Mouse (Mus musculus): ENCODE data around the gene 1700061G19Rik. TPM values are rescaled to one million over a fixed set of nuclear protein-coding genes. Genes with fewer than 3 reads are reported as not detected.

The 1700061G19Rik gene
- polyA plus RNA-seq, 1 experiment: not detected

GRCm38 (mm10) chr17:56877426-56877825 is 2.1 kb downstream of the 1700061G19Rik start:
- no peak overlapping the region for H3K27ac ChIP-seq (ENCODE audit: insufficient read depth, low read depth, low read length)
- TF ChIP-seq POLR2A (IDR thresholded peaks at IDR 0.05; ENCODE audit: insufficient read depth, low read depth, low read length) (no peak), CTCF (IDR thresholded peaks at IDR 0.05; ENCODE audit: insufficient read depth, low read depth, low read length) (no peak)
- 91% methylated on average over 19 of the region's 19 CpGs for WGBS
- H3K4me3 ChIP-seq (ENCODE audit: insufficient read depth, low read depth, low read length): no peak overlapping the region
- H3K4me1 ChIP-seq (ENCODE audit: control insufficient read depth, insufficient read depth, low read length): no peaks in the 10 kb centered on the region

DNA sequence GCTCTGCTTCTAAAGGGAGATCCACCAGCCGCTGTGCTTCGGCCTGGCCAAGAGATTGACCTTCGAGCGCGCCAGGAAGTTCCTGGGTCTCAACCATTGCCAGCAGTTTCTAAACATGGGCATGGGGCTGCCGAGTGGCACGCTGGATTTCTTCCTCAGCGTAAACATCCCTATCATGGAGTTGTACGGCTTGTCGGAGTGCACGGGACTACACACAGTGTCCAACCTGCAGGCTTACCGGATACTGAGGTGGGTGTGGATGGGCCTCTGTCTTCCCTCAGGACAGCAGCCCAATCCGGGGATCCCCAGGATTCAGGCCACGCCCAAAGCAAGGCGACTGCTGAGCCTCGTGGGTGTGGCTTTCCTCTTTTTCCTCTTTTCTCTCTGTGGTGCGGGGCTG is 8.3 kb downstream of the 1700061G19Rik start:
- H3K27ac ChIP-seq (ENCODE audit: insufficient read depth, low read depth, low read length): no peak overlapping the region
- H3K4me3 ChIP-seq (ENCODE audit: insufficient read depth, low read depth, low read length): peak overlapping the region; percentile 27
- WGBS: 48% methylated on average over 17 of the region's 17 CpGs
- H3K4me1 ChIP-seq (ENCODE audit: control insufficient read depth, insufficient read depth, low read length): peaks cover 6% of the 10 kb centered on the region; the same call in 1 of the 2 replicates
- TF ChIP-seq CTCF (IDR thresholded peaks at IDR 0.05; ENCODE audit: insufficient read depth, low read depth, low read length) (no peak), POLR2A (IDR thresholded peaks at IDR 0.05; ENCODE audit: insufficient read depth, low read depth, low read length) (no peak)

- H3K4me3 ChIP-seq (ENCODE audit: insufficient read depth, low read depth, low read length): no peak overlapping the region
- no peak overlapping the region for H3K27ac ChIP-seq (ENCODE audit: insufficient read depth, low read depth, low read length)
- H3K4me1 ChIP-seq (ENCODE audit: control insufficient read depth, insufficient read depth, low read length): peaks cover 6% of the 10 kb centered on the region; the same call in 1 of the 2 replicates
- WGBS: 55% methylated on average over 5 of the region's 5 CpGs
- no peak for TF ChIP-seq CTCF (IDR thresholded peaks at IDR 0.05; ENCODE audit: insufficient read depth, low read depth, low read length)
These were observed 9.1 kb downstream of the 1700061G19Rik start for GRCm38 (mm10) chr17:56884331-56884730.

- Histone ChIP-seq H3K27ac (ENCODE audit: insufficient read depth, low read depth, low read length) (no peak overlapping the region), H3K4me1 (ENCODE audit: control insufficient read depth, insufficient read depth, low read length) (peaks cover 6% of the 10 kb centered on the region; the same call in 1 of the 2 replicates), H3K4me3 (ENCODE audit: insufficient read depth, low read depth, low read length) (no peak overlapping the region)
- TF ChIP-seq CTCF (IDR thresholded peaks at IDR 0.05; ENCODE audit: insufficient read depth, low read depth, low read length) (no peak), POLR2A (IDR thresholded peaks at IDR 0.05; ENCODE audit: insufficient read depth, low read depth, low read length) (no peak)
- 90% methylated on average over 17 of the region's 17 CpGs for WGBS
These were observed 9.5 kb downstream of the 1700061G19Rik start for GRCm38 (mm10) chr17:56884809-56885208.

DNA sequence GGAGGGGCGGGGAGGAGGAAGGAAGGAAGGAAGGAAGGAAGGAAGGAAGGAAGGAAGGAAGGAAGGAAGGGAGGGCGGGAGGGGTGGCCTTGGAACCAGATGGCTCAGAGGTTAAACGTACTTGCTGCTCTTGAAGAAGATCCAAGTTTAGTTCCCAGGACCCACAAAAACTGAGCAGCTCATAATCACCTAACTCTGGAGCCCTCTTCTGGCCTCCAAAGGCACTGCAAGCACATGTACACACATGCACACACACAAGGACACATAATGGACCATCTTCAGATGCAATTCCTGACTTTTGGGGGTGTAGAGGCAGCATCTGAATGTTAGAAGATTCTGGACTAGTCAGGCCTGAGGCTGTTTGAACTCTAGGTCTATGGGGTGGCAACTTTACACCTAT is 12.8 kb downstream of the 1700061G19Rik start:
- WGBS: 91% methylated on average over 2 of the region's 3 CpGs
- no peak for TF ChIP-seq CTCF (IDR thresholded peaks at IDR 0.05; ENCODE audit: insufficient read depth, low read depth, low read length)
- no peak for TF ChIP-seq POLR2A (IDR thresholded peaks at IDR 0.05; ENCODE audit: insufficient read depth, low read depth, low read length)
- H3K4me1 ChIP-seq (ENCODE audit: control insufficient read depth, insufficient read depth, low read length): peaks cover 6% of the 10 kb centered on the region; the same call in 1 of the 2 replicates
- H3K27ac ChIP-seq (ENCODE audit: insufficient read depth, low read depth, low read length): no peak overlapping the region
- no peak overlapping the region for H3K4me3 ChIP-seq (ENCODE audit: insufficient read depth, low read depth, low read length)

DNA sequence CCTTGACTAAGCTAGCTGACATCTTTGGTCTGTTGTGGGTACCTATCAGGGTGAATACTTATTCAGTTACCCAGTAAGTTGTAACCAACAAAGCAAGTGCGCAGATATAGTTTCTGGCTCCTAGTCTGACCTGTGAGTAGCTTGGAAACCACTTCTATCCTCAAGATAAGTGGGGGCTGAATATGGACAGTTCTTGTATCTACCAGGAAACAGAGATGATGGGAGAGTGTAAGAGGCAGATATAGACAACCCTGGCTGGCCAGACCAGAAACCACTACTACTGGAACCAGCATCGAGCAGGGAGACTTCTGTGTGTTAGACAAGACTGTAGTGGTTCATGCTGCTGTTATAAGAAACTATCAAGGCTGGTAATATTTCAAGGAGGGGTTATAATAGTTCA is 14.7 kb downstream of the 1700061G19Rik start:
- Histone ChIP-seq H3K4me3 (ENCODE audit: insufficient read depth, low read depth, low read length) (no peak overlapping the region), H3K4me1 (ENCODE audit: control insufficient read depth, insufficient read depth, low read length) (no peaks in the 10 kb centered on the region; the same call in 1 of the 2 replicates), H3K27ac (ENCODE audit: insufficient read depth, low read depth, low read length) (no peak overlapping the region)
- TF ChIP-seq POLR2A (IDR thresholded peaks at IDR 0.05; ENCODE audit: insufficient read depth, low read depth, low read length) (no peak), CTCF (IDR thresholded peaks at IDR 0.05; ENCODE audit: insufficient read depth, low read depth, low read length) (no peak)
- WGBS: 97% methylated on average over 2 of the region's 2 CpGs

DNA sequence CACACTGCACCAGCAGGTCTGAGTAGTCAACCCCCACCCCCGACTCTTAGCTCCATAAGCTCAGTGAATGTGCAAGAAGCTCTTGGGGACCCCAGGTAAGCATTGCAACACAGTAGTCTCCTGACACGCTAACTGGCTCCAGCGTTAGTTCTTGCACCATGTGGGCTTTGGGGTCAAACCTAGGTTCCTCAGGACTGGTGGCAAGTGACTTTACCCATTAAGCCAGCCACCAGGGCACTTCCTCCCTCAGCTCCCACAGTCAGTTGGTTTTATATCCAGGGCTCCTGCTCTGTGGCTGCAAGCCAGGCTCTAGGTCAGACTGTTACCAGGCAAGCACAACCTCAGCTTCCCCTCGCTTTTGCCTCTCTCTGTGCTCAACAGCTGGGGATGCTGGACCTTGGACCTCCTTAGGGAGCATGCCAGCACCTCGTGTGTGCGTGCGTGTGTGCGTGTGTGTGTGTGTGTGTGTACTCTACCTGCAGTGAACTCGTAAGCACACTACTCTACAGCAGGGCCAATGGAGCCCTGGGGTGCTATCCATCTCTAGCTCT is 20.2 kb downstream of the 1700061G19Rik start:
- Histone ChIP-seq H3K4me3 (ENCODE audit: insufficient read depth, low read depth, low read length) (no peak overlapping the region), H3K27ac (ENCODE audit: insufficient read depth, low read depth, low read length) (no peak overlapping the region), H3K4me1 (ENCODE audit: control insufficient read depth, insufficient read depth, low read length) (peaks cover 39% of the 10 kb centered on the region)
- TF ChIP-seq CTCF (IDR thresholded peaks at IDR 0.05; ENCODE audit: insufficient read depth, low read depth, low read length) (no peak), POLR2A (IDR thresholded peaks at IDR 0.05; ENCODE audit: insufficient read depth, low read depth, low read length) (no peak)
- WGBS: 87% methylated on average over 9 of the region's 9 CpGs

GRCm38 (mm10) chr17:56896513-56897129 is 21.3 kb downstream of the 1700061G19Rik start:
- 35% methylated on average over 6 of the region's 6 CpGs for WGBS
- no peak for TF ChIP-seq POLR2A (IDR thresholded peaks at IDR 0.05; ENCODE audit: insufficient read depth, low read depth, low read length)
- H3K4me1 ChIP-seq (ENCODE audit: control insufficient read depth, insufficient read depth, low read length): peaks cover 39% of the 10 kb centered on the region
- no peak overlapping the region for H3K4me3 ChIP-seq (ENCODE audit: insufficient read depth, low read depth, low read length)
- H3K27ac ChIP-seq (ENCODE audit: insufficient read depth, low read depth, low read length): peak overlapping the region; percentile 81

DNA sequence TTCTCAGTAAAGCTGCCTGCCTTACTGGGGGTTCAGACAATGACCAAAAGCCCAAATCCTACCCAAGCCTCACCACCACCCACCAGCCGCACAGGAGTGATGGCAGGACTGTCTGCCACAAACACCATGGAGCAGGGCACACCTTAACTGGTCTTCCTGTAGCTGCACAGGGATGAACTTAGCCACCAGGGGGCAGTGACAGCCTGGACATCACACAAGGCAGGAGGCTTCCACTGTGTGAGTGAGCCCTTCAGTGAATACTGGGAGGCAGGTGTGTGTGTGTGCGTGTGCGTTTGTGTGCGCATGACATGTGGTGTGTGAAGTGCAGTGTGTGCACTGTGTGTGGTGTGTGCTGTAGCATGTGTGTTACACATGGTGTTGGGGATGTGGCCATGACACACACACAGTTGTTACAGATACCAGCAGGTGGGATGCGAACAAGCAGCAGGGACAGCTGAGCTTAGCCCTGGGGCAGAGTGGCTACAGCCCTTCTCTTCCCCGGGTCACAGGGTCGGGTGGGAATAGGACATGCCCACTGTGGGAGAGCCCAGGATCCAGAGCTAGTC is 22.4 kb downstream of the 1700061G19Rik start:
- TF ChIP-seq POLR2A (IDR thresholded peaks at IDR 0.05; ENCODE audit: insufficient read depth, low read depth, low read length): no peak
- peak; percentile 84; the same call in 1 of the 2 replicates for TF ChIP-seq CTCF (IDR thresholded peaks at IDR 0.05; ENCODE audit: insufficient read depth, low read depth, low read length)
- no peak overlapping the region for H3K4me3 ChIP-seq (ENCODE audit: insufficient read depth, low read depth, low read length)
- WGBS: 64% methylated on average over 7 of the region's 7 CpGs
- peaks cover 45% of the 10 kb centered on the region for H3K4me1 ChIP-seq (ENCODE audit: control insufficient read depth, insufficient read depth, low read length)
- peak overlapping the region; percentile 81 for H3K27ac ChIP-seq (ENCODE audit: insufficient read depth, low read depth, low read length)

Measured in olfactory bulb, adult 2 months (tissue).